Mouse (Mus musculus): Measurements from ENCODE around the gene Ubtd2. TPM values are rescaled to one million over a fixed set of nuclear protein-coding genes. Genes with fewer than 3 reads are reported as not detected.

The Ubtd2 gene
- total RNA-seq, 2 experiments from 2014 or later, result 56.9 to 57.4 TPM

DNA sequence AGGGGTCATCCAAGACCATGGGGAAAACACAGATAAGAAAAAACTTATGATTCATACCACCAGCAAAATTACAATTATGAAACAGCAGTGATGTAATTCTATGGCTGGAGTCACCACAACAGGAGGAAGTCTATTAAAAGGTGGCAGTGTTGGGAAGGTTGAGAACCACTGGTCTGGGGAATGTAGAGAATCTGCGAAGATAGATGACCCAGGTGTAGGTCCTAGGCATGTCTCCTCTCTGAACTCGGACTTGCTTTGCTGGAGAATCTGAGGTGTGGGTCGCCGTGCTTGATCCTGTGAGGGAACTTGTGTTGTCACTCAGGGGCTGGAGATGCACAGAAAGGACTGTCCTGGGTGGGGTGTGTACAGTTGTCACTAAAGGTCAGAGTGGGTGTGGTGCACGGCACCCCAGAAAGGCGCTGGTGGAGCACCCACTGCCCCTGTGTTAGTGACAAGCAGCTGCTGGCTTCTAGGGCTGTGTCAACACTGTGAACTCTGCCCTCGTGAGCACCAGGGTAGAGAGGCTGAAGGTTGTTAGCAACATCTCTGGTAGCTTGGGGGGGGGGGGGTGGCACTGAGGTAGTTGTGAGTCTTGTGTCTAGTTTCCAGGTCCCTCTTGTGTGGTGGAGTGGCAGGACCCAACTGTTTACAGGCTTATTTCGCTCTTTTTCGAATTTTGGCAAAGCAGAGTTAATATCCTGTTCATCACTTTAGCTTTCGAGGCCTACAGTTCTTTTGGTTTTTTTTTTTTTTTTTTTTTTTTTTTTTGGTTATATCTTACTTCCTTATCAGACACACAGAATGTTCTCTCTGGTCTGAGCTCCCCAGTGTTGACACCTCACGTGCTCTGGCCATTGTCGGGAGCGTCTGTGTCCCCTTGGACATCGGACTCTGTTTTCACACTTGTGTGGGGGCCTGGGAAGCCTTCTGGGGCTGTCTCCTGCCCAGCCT is 99.2 kb downstream of the Ubtd2 start:
- DNase-seq (ENCODE audit: low spot score in 2 of 2), result no peak
- intact Hi-C loops (cut with DNase I), result no loop called here

DNA sequence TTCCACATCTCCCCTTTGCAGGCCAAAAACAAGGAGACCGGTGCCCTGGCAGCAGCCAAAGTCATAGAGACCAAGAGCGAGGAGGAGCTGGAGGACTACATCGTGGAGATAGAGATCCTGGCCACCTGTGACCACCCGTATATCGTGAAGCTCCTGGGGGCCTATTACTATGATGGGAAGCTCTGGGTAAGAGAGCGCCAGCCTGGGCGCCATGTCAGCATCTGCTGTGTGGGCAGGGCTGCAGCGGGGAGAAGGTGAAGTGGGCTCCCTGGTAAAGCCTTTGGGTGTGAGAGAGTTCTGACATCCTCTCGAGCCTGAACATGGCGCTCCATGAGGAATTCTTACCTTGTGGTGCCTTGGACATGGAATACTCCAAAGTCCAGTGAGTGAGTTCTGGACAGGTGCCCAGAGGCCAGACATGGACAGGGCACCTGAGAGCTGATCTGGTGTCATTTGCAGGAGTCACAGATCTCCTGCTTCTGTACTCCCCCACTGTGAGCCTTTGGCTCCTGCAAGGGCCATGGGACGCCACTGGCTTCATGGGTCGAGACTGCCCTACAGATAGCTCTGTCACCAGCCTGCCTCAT is 100.0 kb downstream of the Ubtd2 start:
- intact Hi-C loops (cut with DNase I), result no loop called here

GRCm38 (mm10) chr11:32556333-32556990 is 101.3 kb downstream of the Ubtd2 start:
- intact Hi-C loops (cut with DNase I), result no loop called here
- no peak for DNase-seq (ENCODE audit: low spot score in 2 of 2)

More for the DNA sequence above, 100.0 kb downstream of the Ubtd2 start:
- DNase-seq (ENCODE audit: low spot score in 2 of 2), result no peak

DNA sequence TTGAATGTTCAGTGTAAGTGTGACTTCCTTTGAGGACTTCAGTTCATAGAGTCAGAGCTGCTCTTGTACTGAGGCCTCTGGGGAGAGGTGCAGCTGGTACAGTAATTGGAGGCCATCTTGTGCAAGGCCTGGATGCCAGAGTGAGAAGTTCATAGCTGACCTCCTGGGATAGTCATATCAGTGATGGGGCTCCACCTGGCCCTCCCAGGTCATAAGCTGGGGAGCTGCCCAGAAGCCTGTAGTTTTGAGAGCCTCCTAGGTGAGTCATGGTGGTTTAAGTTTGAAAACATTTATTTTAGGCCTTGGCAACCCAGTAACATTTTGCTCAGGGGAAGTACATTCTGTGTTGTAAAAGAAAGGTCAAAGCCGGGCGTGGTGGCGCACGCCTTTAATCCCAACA is 102.9 kb downstream of the Ubtd2 start:
- no peak for DNase-seq (ENCODE audit: low spot score in 2 of 2)
- intact Hi-C loops (cut with DNase I), result no loop called here

DNA sequence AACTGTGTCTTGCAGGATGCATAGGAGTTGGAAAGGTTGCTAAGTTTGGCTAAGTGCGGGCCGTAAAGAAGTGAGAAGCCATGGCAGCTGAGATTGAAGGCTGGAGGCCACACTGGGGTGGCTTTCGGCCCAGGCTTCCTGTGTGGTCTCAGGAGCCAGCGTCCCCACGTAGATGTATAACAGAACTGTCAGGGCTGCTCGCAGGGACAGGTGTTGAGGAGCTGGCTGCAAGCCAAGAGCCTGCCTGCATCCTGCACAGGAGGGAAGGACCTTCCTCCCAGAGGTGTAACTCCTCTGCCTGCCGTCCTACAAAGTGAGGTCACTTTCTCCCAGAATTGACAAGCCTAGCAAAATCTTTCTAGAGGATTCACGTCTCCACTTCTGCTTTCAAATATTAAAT is 103.5 kb downstream of the Ubtd2 start:
- intact Hi-C loops (cut with DNase I), result no loop called here
- DNase-seq (ENCODE audit: low spot score in 2 of 2), result no peak

- intact Hi-C loops (cut with DNase I), result no loop called here
- no peak for DNase-seq (ENCODE audit: low spot score in 2 of 2)
Measured at GRCm38 (mm10) chr11:32560015-32560770, 105.0 kb downstream of the Ubtd2 start.

- intact Hi-C loops (cut with DNase I), result no loop called here
- DNase-seq (ENCODE audit: low spot score in 2 of 2), result no peak
Measured at GRCm38 (mm10) chr11:32561465-32562355, 106.5 kb downstream of the Ubtd2 start.

GRCm38 (mm10) chr11:32562706-32563105 is 107.5 kb downstream of the Ubtd2 start:
- no peak for DNase-seq (ENCODE audit: low spot score in 2 of 2)
- intact Hi-C loops (cut with DNase I), result no loop called here

DNA sequence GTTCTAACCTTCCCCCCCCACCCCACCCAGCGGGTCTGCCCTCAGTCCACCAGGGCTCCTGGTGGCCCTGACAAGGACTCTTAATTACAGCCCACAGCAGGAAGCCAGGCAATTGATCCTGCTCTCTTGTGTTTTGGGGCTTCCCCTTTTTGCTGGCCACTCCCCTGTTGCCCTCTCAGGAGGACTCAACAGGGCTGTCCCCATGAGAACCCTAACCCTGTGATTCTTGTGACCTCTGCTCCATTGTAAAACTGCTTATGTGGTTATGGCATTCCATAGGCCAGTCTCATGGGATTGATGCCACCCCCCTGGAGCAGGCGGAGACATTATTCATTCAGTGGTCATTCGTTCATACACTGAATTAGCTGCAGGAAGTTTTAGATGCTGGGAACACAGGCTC is 108.5 kb downstream of the Ubtd2 start:
- intact Hi-C loops (cut with DNase I), result no loop called here
- no peak for DNase-seq (ENCODE audit: low spot score in 2 of 2)

DNA sequence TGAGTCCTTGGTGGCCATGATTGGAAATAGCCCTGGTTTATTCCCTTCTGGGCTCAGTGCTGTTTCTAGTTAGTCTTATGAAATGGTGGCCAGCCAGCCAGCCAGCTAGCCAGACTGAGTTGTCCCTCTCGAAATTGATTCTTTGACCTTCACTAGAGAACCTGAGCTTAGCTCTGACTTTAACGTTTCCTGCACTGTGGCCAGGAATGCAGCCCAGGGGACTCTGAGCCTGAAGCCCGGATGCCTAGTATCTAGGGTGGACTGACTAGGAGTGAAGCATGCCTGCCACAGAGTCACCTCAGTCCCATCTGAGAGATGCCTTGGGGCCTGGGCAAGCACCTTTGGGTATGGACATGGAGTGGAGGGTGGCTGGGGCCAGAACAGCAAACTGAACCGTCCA is 109.5 kb downstream of the Ubtd2 start:
- DNase-seq (ENCODE audit: low spot score in 2 of 2), result no peak
- intact Hi-C loops (cut with DNase I), result no loop called here

DNA sequence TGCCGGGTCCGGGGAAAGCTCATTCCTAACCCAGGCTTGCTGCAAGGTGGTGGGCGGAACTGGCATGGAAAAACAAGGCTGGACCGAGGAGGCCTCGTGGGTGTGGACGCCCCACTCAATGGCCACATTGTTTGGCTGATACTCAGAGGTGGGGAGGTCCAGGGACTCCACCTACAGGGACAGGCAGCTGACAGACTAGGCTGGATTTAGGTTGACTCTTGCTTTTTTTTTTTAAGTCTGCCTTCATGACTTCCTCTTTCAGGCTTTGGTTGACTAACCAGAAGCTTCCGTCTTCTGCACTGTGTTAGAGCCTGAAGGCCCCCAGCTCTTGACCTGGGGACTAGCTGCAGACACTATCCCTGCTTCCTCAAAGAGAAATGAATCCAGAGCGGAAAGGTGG is 109.9 kb downstream of the Ubtd2 start:
- no peak for DNase-seq (ENCODE audit: low spot score in 2 of 2)
- intact Hi-C loops (cut with DNase I), result no loop called here

DNA sequence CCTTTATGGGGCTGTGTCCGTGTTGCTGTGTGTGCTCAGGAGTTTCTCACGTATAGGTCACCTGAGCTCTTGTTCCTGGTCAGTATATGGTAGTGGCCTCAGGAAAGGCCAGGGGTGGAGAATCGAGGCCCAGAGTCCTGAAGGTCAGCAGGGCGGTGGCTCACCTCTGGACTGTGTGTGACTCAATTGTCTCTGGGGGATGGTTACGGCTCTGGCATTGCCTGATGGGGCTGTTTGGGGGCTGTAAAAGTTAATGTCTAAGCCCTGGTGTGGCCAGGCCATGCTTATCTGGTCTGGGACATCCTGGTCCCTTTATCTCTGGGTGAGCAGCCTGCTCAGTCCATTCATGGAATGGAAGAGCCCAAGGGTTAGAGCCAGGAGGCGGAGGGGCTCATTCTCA is 111.0 kb downstream of the Ubtd2 start:
- no peak for DNase-seq (ENCODE audit: low spot score in 2 of 2)
- intact Hi-C loops (cut with DNase I), result no loop called here

Other genes with a start within 250 kb of the Ubtd2 start
- 10 to 100 TPM; 22.3 to 22.8 TPM for gene Snrnp25, start 250.0 kb upstream of the Ubtd2 start, total RNA-seq (2021)
- 10 to 100 TPM in 1 of 2 experiments, 1 to 10 TPM in 1; 9.6 to 14.9 TPM for gene Rhbdf1, start 233.1 kb upstream of the Ubtd2 start, total RNA-seq (2021)
- 10 to 100 TPM; 19.9 to 20.1 TPM for gene Mpg, start 228.9 kb upstream of the Ubtd2 start, total RNA-seq (2021)
- 10 to 100 TPM; 42.1 to 59.7 TPM for gene Nprl3, start 187.7 kb upstream of the Ubtd2 start, total RNA-seq (2021)
- not detected for gene Hba-x, start 179.0 kb upstream of the Ubtd2 start, total RNA-seq (2021)
- 100 to 1,000 TPM; 361 to 431 TPM for gene Hba-a1, start 171.9 kb upstream of the Ubtd2 start, total RNA-seq (2021)
- not detected for gene Hbq1b, start 168.4 kb upstream of the Ubtd2 start, total RNA-seq (2021)
- gene Hba-a2, start 158.9 kb upstream of the Ubtd2 start, total RNA-seq (2021), result 100 to 1,000 TPM; 345 to 363 TPM
- 1 to 10 TPM in 1 of 2 experiments, under 1 TPM in 1; 0.72 to 1.0 TPM for gene Hbq1a, start 155.3 kb upstream of the Ubtd2 start, total RNA-seq (2021)
- 10 to 100 TPM; 10.8 to 13.3 TPM for gene Sh3pxd2b, start 107.5 kb upstream of the Ubtd2 start, total RNA-seq (2021)
- 1 to 10 TPM in 1 of 2 experiments, under 1 TPM in 1; 0.63 to 1.8 TPM for gene Efcab9, start 76.7 kb downstream of the Ubtd2 start, total RNA-seq (2021)
- gene Stk10, start 77.9 kb downstream of the Ubtd2 start, total RNA-seq (2021), result 1 to 10 TPM; 6.7 to 8.7 TPM
- 100 to 1,000 TPM; 119 to 124 TPM for gene Fbxw11, start 187.4 kb downstream of the Ubtd2 start, total RNA-seq (2021)

All from left cerebral cortex, postnatal 36 days (tissue).